Mouse (Mus musculus): ENCODE measurements around the gene Cnot8. TPM values are rescaled to one million over a fixed set of nuclear protein-coding genes. Genes with fewer than 3 reads are reported as not detected.

The Cnot8 gene
- polyA plus RNA-seq (2014; fragmentation: Illumina TruSeq; extraction: RNeasy Lipid Tissue Mini Kit (QIAGEN cat#74804); ENCODE audit: low read depth, low replicate concordance): 26.7 TPM

DNA sequence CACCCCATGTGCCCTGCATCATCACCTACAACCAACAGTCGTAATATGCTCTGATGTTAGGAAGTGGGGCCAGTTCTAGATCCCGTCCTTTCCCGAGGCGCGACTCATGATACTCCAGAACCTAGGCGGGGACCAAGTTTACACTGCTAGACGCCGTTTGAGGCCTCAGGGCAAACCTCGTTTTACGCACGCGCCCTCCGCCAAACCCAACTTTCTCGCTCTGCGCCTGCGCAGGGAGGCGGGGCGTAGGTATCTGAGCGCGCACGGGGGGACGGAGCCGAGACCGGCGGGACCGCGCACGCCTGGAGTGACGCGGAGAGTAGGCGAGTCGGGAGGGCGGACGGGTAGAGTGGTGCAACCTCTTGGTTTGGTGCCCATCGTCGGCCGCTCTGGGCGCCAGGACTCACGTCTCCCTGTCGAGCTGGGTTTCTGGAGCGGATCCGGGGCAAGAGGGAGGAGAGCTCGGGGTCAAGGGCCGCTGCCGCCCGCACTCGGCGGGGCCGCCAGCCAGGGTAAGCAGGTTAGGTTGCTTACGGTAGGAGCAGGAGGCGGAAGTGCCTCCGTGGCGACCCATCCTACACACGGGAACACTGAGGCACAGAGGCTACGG, at the start of gene Cnot8:
Gene Cnot8, plus strand, starts transcription at position 457 of the 610 bp plus-strand sequence.

DNA sequence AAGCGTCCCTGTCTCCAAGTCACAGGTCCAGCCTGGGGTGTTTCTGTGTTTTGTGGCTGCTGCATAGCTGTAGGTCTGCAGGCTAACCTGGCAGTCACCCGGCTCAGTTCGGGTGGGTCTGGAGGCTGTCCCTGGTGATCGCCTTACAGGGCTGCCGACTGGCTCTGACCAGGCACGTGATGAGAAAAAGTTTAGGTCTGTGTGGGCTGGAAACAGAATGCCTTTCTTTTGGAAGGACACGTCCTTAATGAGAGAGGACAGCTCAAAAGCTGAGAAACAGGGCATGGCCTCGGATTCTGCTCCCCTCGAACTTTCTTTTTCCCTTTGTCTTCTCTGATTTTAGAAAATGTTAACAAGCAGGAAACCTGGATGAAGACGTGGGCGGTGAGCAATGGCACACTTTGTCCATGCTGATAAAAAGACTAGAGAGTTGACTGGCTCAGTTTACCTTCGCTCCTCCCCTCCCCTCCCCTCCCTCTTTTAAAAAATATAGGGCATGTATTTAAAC, 10.9 kb upstream of the Cnot8 start, which contains the start of gene Gm12248:
Gene Gm12248, minus strand, starts transcription at position 114 of the 508 bp plus-strand sequence.

Other genes with a start within 250 kb of the Cnot8 start
- 22.3 TPM for gene Larp1, start 95.1 kb upstream of the Cnot8 start, polyA plus RNA-seq (2014; fragmentation: Illumina TruSeq; extraction: RNeasy Lipid Tissue Mini Kit (QIAGEN cat#74804); ENCODE audit: low read depth, low replicate concordance)
- not detected for gene Gm12248, start 11.0 kb upstream of the Cnot8 start, polyA plus RNA-seq (2014; fragmentation: Illumina TruSeq; extraction: RNeasy Lipid Tissue Mini Kit (QIAGEN cat#74804); ENCODE audit: low read depth, low replicate concordance)
- 2.1 TPM for gene Gemin5, start 64.4 kb downstream of the Cnot8 start, polyA plus RNA-seq (2014; fragmentation: Illumina TruSeq; extraction: RNeasy Lipid Tissue Mini Kit (QIAGEN cat#74804); ENCODE audit: low read depth, low replicate concordance)
- 38.3 TPM for gene Mrpl22, start 67.5 kb downstream of the Cnot8 start, polyA plus RNA-seq (2014; fragmentation: Illumina TruSeq; extraction: RNeasy Lipid Tissue Mini Kit (QIAGEN cat#74804); ENCODE audit: low read depth, low replicate concordance)
- gene Igtp, start 95.4 kb downstream of the Cnot8 start, polyA plus RNA-seq (2014; fragmentation: Illumina TruSeq; extraction: RNeasy Lipid Tissue Mini Kit (QIAGEN cat#74804); ENCODE audit: low read depth, low replicate concordance): 40.1 TPM
- 50.2 TPM for gene Irgm2, start 95.5 kb downstream of the Cnot8 start, polyA plus RNA-seq (2014; fragmentation: Illumina TruSeq; extraction: RNeasy Lipid Tissue Mini Kit (QIAGEN cat#74804); ENCODE audit: low read depth, low replicate concordance)
- gene 4930438A08Rik, start 170.6 kb downstream of the Cnot8 start, polyA plus RNA-seq (2014; fragmentation: Illumina TruSeq; extraction: RNeasy Lipid Tissue Mini Kit (QIAGEN cat#74804); ENCODE audit: low read depth, low replicate concordance): not detected
- 1.6 TPM for gene Zfp692, start 202.9 kb downstream of the Cnot8 start, polyA plus RNA-seq (2014; fragmentation: Illumina TruSeq; extraction: RNeasy Lipid Tissue Mini Kit (QIAGEN cat#74804); ENCODE audit: low read depth, low replicate concordance)
- gene Zfp672, start 226.2 kb downstream of the Cnot8 start, polyA plus RNA-seq (2014; fragmentation: Illumina TruSeq; extraction: RNeasy Lipid Tissue Mini Kit (QIAGEN cat#74804); ENCODE audit: low read depth, low replicate concordance): 30.7 TPM
- 0.93 TPM for gene Sh3bp5l, start 226.6 kb downstream of the Cnot8 start, polyA plus RNA-seq (2014; fragmentation: Illumina TruSeq; extraction: RNeasy Lipid Tissue Mini Kit (QIAGEN cat#74804); ENCODE audit: low read depth, low replicate concordance)